Mouse (Mus musculus): ENCODE measurements around the gene Scn4b.
A peak's percentile ranks its signal among the peaks of the same experiment; 100 is the strongest.

Scn4b gene

GRCm38 (mm10) chr9:45126941-45127340, 11.3 kb upstream of the Scn4b start:
- no peak for DNase-seq (ENCODE audit: low read depth, low spot score)

- no peak for DNase-seq (ENCODE audit: low read depth, low spot score)
Observed at GRCm38 (mm10) chr9:45130119-45130518, 8.1 kb upstream of the Scn4b start.

GRCm38 (mm10) chr9:45133484-45134310, 4.5 kb upstream of the Scn4b start:
- no peak for DNase-seq (ENCODE audit: low read depth, low spot score)

GRCm38 (mm10) chr9:45136442-45137169, 1.6 kb upstream of the Scn4b start:
- no peak for DNase-seq (ENCODE audit: low read depth, low spot score)

- DNase-seq (ENCODE audit: low read depth, low spot score), result no peak
Observed at GRCm38 (mm10) chr9:45139082-45139481, 887 bp downstream of the Scn4b start.

GRCm38 (mm10) chr9:45140945-45141344, 2.8 kb downstream of the Scn4b start:
- DNase-seq (ENCODE audit: low read depth, low spot score), result no peak

- no peak for DNase-seq (ENCODE audit: low read depth, low spot score)
Observed at GRCm38 (mm10) chr9:45142686-45143085, 4.5 kb downstream of the Scn4b start.

- DNase-seq (ENCODE audit: low read depth, low spot score), result no peak
Observed at GRCm38 (mm10) chr9:45145533-45146266, 7.5 kb downstream of the Scn4b start.

GRCm38 (mm10) chr9:45146267-45146597, 8.0 kb downstream of the Scn4b start:
- no peak for DNase-seq (ENCODE audit: low read depth, low spot score)

- no peak for DNase-seq (ENCODE audit: low read depth, low spot score)
Observed at GRCm38 (mm10) chr9:45150933-45151332, 12.7 kb downstream of the Scn4b start.

- DNase-seq (ENCODE audit: low read depth, low spot score), result no peak
Observed at GRCm38 (mm10) chr9:45153361-45153760, 15.2 kb downstream of the Scn4b start.

- DNase-seq (ENCODE audit: low read depth, low spot score), result no peak
Observed at GRCm38 (mm10) chr9:45167903-45168302, 29.7 kb downstream of the Scn4b start.

- DNase-seq (ENCODE audit: low read depth, low spot score), result no peak
Observed at GRCm38 (mm10) chr9:45170150-45170549, 32.0 kb downstream of the Scn4b start.

- peak; percentile 1 for DNase-seq (ENCODE audit: low read depth, low spot score)
Observed at GRCm38 (mm10) chr9:45171073-45171610, 32.9 kb downstream of the Scn4b start.

- DNase-seq (ENCODE audit: low read depth, low spot score), result no peak
Observed at GRCm38 (mm10) chr9:45173475-45173874, 35.3 kb downstream of the Scn4b start.

GRCm38 (mm10) chr9:45179282-45179681, 41.1 kb downstream of the Scn4b start:
- DNase-seq (ENCODE audit: low read depth, low spot score), result no peak

GRCm38 (mm10) chr9:45181770-45182169, 43.6 kb downstream of the Scn4b start, which contains the start of gene BC049352:
Gene BC049352, plus strand, starts transcription at chr9:45182007.
- DNase-seq (ENCODE audit: low read depth, low spot score), result no peak

GRCm38 (mm10) chr9:45182521-45182920, 44.3 kb downstream of the Scn4b start:
- no peak for DNase-seq (ENCODE audit: low read depth, low spot score)

- DNase-seq (ENCODE audit: low read depth, low spot score), result no peak
Observed at GRCm38 (mm10) chr9:45183266-45183665, 45.1 kb downstream of the Scn4b start.

- no peak for DNase-seq (ENCODE audit: low read depth, low spot score)
Observed at GRCm38 (mm10) chr9:45185250-45185649, 47.1 kb downstream of the Scn4b start.

- no peak for DNase-seq (ENCODE audit: low read depth, low spot score)
Observed at GRCm38 (mm10) chr9:45188570-45189563, 50.7 kb downstream of the Scn4b start.

All from c-Kit-negative CD71-positive TER-119-positive erythroid progenitor cells, embryonic 14.5 days (primary cell).